Mouse (Mus musculus): Measurements from ENCODE around the gene Plekhb2. TPM values are rescaled to one million over a fixed set of nuclear protein-coding genes. Genes with fewer than 3 reads are reported as not detected.
A peak's percentile ranks its signal among the peaks of the same experiment; 100 is the strongest.

Gene Plekhb2
- total and polyA plus RNA-seq, 3 experiments, result 1.7 to 14.5 (median 13.7) TPM

GRCm38 (mm10) chr1:34850343-34851136, 764 bp downstream of the Plekhb2 start:
- no peak for ATAC-seq (ENCODE audit: extremely low read depth, insufficient number of reproducible peaks, low FRiP score, poor library complexity, severe bottlenecking)
- DNase-seq (ENCODE audit: low spot score), result no peak
- no peak for TF ChIP-seq CTCF (IDR thresholded peaks at IDR 0.05; ENCODE audit: low read depth, low read length)

GRCm38 (mm10) chr1:34851562-34851961, 1.8 kb downstream of the Plekhb2 start:
- Histone ChIP-seq H3K4me3 (ENCODE audit: low read depth, low read length) (no peak overlapping the region), H3K4me1 (ENCODE audit: insufficient read depth, low read depth, low read length) (peaks cover 10% of the 10 kb centered on the region), H3K27me3 (ENCODE audit: insufficient read depth, low read length) (peaks cover 24% of the 10 kb centered on the region), H3K9me3 (replicated peaks) (no peaks in the 10 kb centered on the region), H3K36me3 (replicated peaks) (no peaks in the 10 kb centered on the region)
- DNase-seq (ENCODE audit: low spot score) (no peak), ATAC-seq (ENCODE audit: extremely low read depth, insufficient number of reproducible peaks, low FRiP score, poor library complexity, severe bottlenecking) (no peak; the same call in 1 of the 2 replicates)
- TF ChIP-seq CTCF (IDR thresholded peaks at IDR 0.05; ENCODE audit: low read depth, low read length) (no peak), GATA2 (IDR thresholded peaks at IDR 0.05; ENCODE audit: borderline replicate concordance, low read depth, low read length) (no peak), GATA1 (IDR thresholded peaks at IDR 0.05; ENCODE audit: borderline replicate concordance, low read length) (no peak), POLR2AphosphoS5 (IDR thresholded peaks at IDR 0.05; ENCODE audit: insufficient replicate concordance, low read depth, low read length) (no peak), TAL1 (conservative IDR thresholded peaks at IDR 0.05; ENCODE audit: low read depth, low read length) (no peak)

More at GRCm38 (mm10) chr1:34850343-34851136, 764 bp downstream of the Plekhb2 start:
- Histone ChIP-seq H3K36me3 (replicated peaks) (no peaks in the 10 kb centered on the region), H3K27me3 (ENCODE audit: insufficient read depth, low read length) (peaks cover 30% of the 10 kb centered on the region), H3K4me3 (ENCODE audit: low read depth, low read length) (no peak overlapping the region), H3K4me1 (ENCODE audit: insufficient read depth, low read depth, low read length) (peaks cover 10% of the 10 kb centered on the region), H3K9me3 (replicated peaks) (no peaks in the 10 kb centered on the region)

GRCm38 (mm10) chr1:34852116-34852878, 2.5 kb downstream of the Plekhb2 start:
- TF ChIP-seq POLR2AphosphoS5 (IDR thresholded peaks at IDR 0.05; ENCODE audit: insufficient replicate concordance, low read depth, low read length) (no peak), TAL1 (conservative IDR thresholded peaks at IDR 0.05; ENCODE audit: low read depth, low read length) (no peak), GATA2 (IDR thresholded peaks at IDR 0.05; ENCODE audit: borderline replicate concordance, low read depth, low read length) (no peak), CTCF (IDR thresholded peaks at IDR 0.05; ENCODE audit: low read depth, low read length) (no peak), GATA1 (IDR thresholded peaks at IDR 0.05; ENCODE audit: borderline replicate concordance, low read length) (no peak)
- Histone ChIP-seq H3K9me3 (replicated peaks) (no peaks in the 10 kb centered on the region), H3K36me3 (replicated peaks) (no peaks in the 10 kb centered on the region), H3K4me1 (ENCODE audit: insufficient read depth, low read depth, low read length) (peaks cover 10% of the 10 kb centered on the region), H3K4me3 (ENCODE audit: low read depth, low read length) (no peak overlapping the region), H3K27me3 (ENCODE audit: insufficient read depth, low read length) (peaks cover 18% of the 10 kb centered on the region)
- ATAC-seq (ENCODE audit: extremely low read depth, insufficient number of reproducible peaks, low FRiP score, poor library complexity, severe bottlenecking) (no peak), DNase-seq (ENCODE audit: low spot score) (no peak)

- TF ChIP-seq CTCF (IDR thresholded peaks at IDR 0.05; ENCODE audit: low read depth, low read length), result no peak
- no peak for TF ChIP-seq GATA2 (IDR thresholded peaks at IDR 0.05; ENCODE audit: borderline replicate concordance, low read depth, low read length)
- no peak for TF ChIP-seq GATA1 (IDR thresholded peaks at IDR 0.05; ENCODE audit: borderline replicate concordance, low read length)
- no peak for TF ChIP-seq TAL1 (conservative IDR thresholded peaks at IDR 0.05; ENCODE audit: low read depth, low read length)
- DNase-seq (ENCODE audit: low spot score) (no peak), ATAC-seq (ENCODE audit: extremely low read depth, insufficient number of reproducible peaks, low FRiP score, poor library complexity, severe bottlenecking) (no peak)
- no peaks in the 10 kb centered on the region for H3K36me3 ChIP-seq (replicated peaks)
- no peaks in the 10 kb centered on the region for H3K9me3 ChIP-seq (replicated peaks)
- H3K4me3 ChIP-seq (ENCODE audit: low read depth, low read length), result no peak overlapping the region
- peaks cover 20% of the 10 kb centered on the region for H3K27me3 ChIP-seq (ENCODE audit: insufficient read depth, low read length)
- peaks cover 16% of the 10 kb centered on the region for H3K4me1 ChIP-seq (ENCODE audit: insufficient read depth, low read depth, low read length)
These were observed 4.0 kb downstream of the Plekhb2 start for GRCm38 (mm10) chr1:34853786-34854185.

- Histone ChIP-seq H3K27me3 (ENCODE audit: insufficient read depth, low read length) (peaks cover 15% of the 10 kb centered on the region), H3K4me3 (ENCODE audit: low read depth, low read length) (no peak overlapping the region), H3K36me3 (replicated peaks) (no peaks in the 10 kb centered on the region), H3K4me1 (ENCODE audit: insufficient read depth, low read depth, low read length) (peaks cover 14% of the 10 kb centered on the region), H3K9me3 (replicated peaks) (no peaks in the 10 kb centered on the region)
- DNase-seq (ENCODE audit: low spot score) (no peak), ATAC-seq (ENCODE audit: extremely low read depth, insufficient number of reproducible peaks, low FRiP score, poor library complexity, severe bottlenecking) (no peak)
- no peak for TF ChIP-seq CTCF (IDR thresholded peaks at IDR 0.05; ENCODE audit: low read depth, low read length)
- TF ChIP-seq POLR2AphosphoS5 (IDR thresholded peaks at IDR 0.05; ENCODE audit: insufficient replicate concordance, low read depth, low read length), result no peak
- TF ChIP-seq GATA1 (IDR thresholded peaks at IDR 0.05; ENCODE audit: borderline replicate concordance, low read length), result no peak
- TF ChIP-seq TAL1 (conservative IDR thresholded peaks at IDR 0.05; ENCODE audit: low read depth, low read length), result no peak
- TF ChIP-seq GATA2 (IDR thresholded peaks at IDR 0.05; ENCODE audit: borderline replicate concordance, low read depth, low read length), result no peak
These were observed 5.4 kb downstream of the Plekhb2 start for GRCm38 (mm10) chr1:34855056-34855739.

- Histone ChIP-seq H3K27me3 (ENCODE audit: insufficient read depth, low read length) (peaks cover 2% of the 10 kb centered on the region; the same call in 1 of the 2 replicates), H3K36me3 (replicated peaks) (peaks cover 8% of the 10 kb centered on the region), H3K9me3 (replicated peaks) (no peaks in the 10 kb centered on the region), H3K4me3 (ENCODE audit: low read depth, low read length) (no peak overlapping the region; the same call in 1 of the 2 replicates), H3K4me1 (ENCODE audit: insufficient read depth, low read depth, low read length) (peaks cover 8% of the 10 kb centered on the region)
- DNase-seq (ENCODE audit: low spot score) (peak; percentile 47), ATAC-seq (ENCODE audit: extremely low read depth, insufficient number of reproducible peaks, low FRiP score, poor library complexity, severe bottlenecking) (peak; percentile 92)
- TF ChIP-seq GATA2 (IDR thresholded peaks at IDR 0.05; ENCODE audit: borderline replicate concordance, low read depth, low read length), result no peak
- no peak for TF ChIP-seq POLR2AphosphoS5 (IDR thresholded peaks at IDR 0.05; ENCODE audit: insufficient replicate concordance, low read depth, low read length)
- no peak for TF ChIP-seq GATA1 (IDR thresholded peaks at IDR 0.05; ENCODE audit: borderline replicate concordance, low read length)
- TF ChIP-seq TAL1 (conservative IDR thresholded peaks at IDR 0.05; ENCODE audit: low read depth, low read length), result no peak
- no peak for TF ChIP-seq CTCF (IDR thresholded peaks at IDR 0.05; ENCODE audit: low read depth, low read length)
These were observed 8.9 kb downstream of the Plekhb2 start for GRCm38 (mm10) chr1:34858671-34859070.

Measured in G1E (cell line).